Mouse (Mus musculus) forebrain, embryonic 11.5 days (tissue): ENCODE data around the gene Sptlc2. TPM values are rescaled to one million over a fixed set of nuclear protein-coding genes. Genes with fewer than 3 reads are reported as not detected.

Source experiments
- ATAC-seq: fragments of 200-750 bp; cut with Nextera tagmentation; replicated peaks from 2 replicates; pipeline ENCODE4 v1.8.0; 2017; ENCODE audit warnings: moderate TSS enrichment; ENCODE audit not compliant: low FRiP score
- DNase-seq: peaks from one replicate; pipeline ENCODE4 v3.0.0-alpha.2; 2017; ENCODE audit warnings: low spot score
- H3K27ac ChIP-seq: fragments of 300-500 bp; sonication (generic); 2 replicates; pipeline ENCODE4 v1.5.1; 2014; ENCODE audit warnings: low read depth, low read length
- H3K27me3 ChIP-seq: fragments of 300-500 bp; sonication (generic); 2 replicates; pipeline ENCODE4 v1.6.1; 2014; ENCODE audit warnings: mild to moderate bottlenecking, low read length, mixed read lengths; ENCODE audit not compliant: control insufficient read depth, insufficient read depth
- H3K36me3 ChIP-seq: fragments of 300-500 bp; sonication (generic); 2 replicates; pipeline ENCODE4 v1.6.1; 2014; ENCODE audit warnings: mild to moderate bottlenecking, low read length, moderate library complexity, mixed read lengths; ENCODE audit not compliant: control insufficient read depth, insufficient read depth
- H3K4me1 ChIP-seq: fragments of 300-500 bp; sonication (generic); replicated peaks from 2 replicates; pipeline ENCODE4 v1.6.1; 2014; ENCODE audit warnings: low read length, mixed read lengths; ENCODE audit not compliant: control insufficient read depth, insufficient read depth
- H3K4me2 ChIP-seq: fragments of 300-500 bp; sonication (generic); 2 replicates; pipeline ENCODE4 v1.6.1; 2014; ENCODE audit warnings: low read depth, mild to moderate bottlenecking, low read length, moderate library complexity, mixed read lengths; ENCODE audit not compliant: severe bottlenecking
- H3K4me3 ChIP-seq: fragments of 300-500 bp; sonication (generic); 2 replicates; pipeline ENCODE4 v1.5.1; 2014; ENCODE audit warnings: low read depth, low read length
- H3K9ac ChIP-seq: fragments of 300-500 bp; sonication (generic); 2 replicates; pipeline ENCODE4 v1.6.1; 2014; ENCODE audit warnings: low read length
- H3K9me3 ChIP-seq: fragments of 300-500 bp; sonication (generic); 2 replicates; pipeline ENCODE4 v1.6.1; 2016; ENCODE audit warnings: low read length, mixed read lengths; ENCODE audit not compliant: control insufficient read depth
- WGBS: fragments of 180-500 bp; shearing (Covaris S2); extraction: QIAGEN DNeasy Blood & Tissue Kit; methylation state at CpG from one replicate; pipeline ENCODE4 v1.1.7; 2014; 5-methylcytosine and 5-hydroxymethylcytosine counted together
- microRNA-seq: library from miRNA; unstranded; fragments of <30 nt; microRNA quantifications from one replicate; pipeline ENCODE4, GENCODE M21; 2016; ENCODE audit not compliant: insufficient number of aligned reads
- polyA plus RNA-seq: library from polyadenylated mRNA; unstranded; fragments of >200 nt; fragmentation: Nextera tagmentation; extraction: Ambion mirVana; gene quantifications from 2 replicates; pipeline ENCODE4 v1.2.1, GENCODE M21; 2014

The Sptlc2 gene
- polyA plus RNA-seq, 1 experiment from 2014 or later = 53.6 TPM

- DNase-seq (no peak), ATAC-seq (no peak)
- H3K27me3 ChIP-seq = no peaks in the 10 kb centered on the region
- no peaks in the 10 kb centered on the region for H3K4me1 ChIP-seq
- 92% methylated on average over 5 of the region's 5 CpGs for WGBS
- no peak overlapping the region for H3K27ac ChIP-seq
- H3K4me3 ChIP-seq = no peak overlapping the region
- H3K9ac ChIP-seq = no peak overlapping the region
- no peak overlapping the region for H3K4me2 ChIP-seq
- H3K9me3 ChIP-seq = no peaks in the 10 kb centered on the region
- H3K36me3 ChIP-seq = peaks cover 15% of the 10 kb centered on the region
Observed at GRCm38 (mm10) chr12:87256629-87257028, 131.5 kb downstream of the Sptlc2 start.

Small RNAs within 50 kb of the gene (microRNA-seq; reads per million reads assigned to microRNA genes)
- not detected for gene Gm47293
- 31.1 reads per million, percentile 20 among the genes with 10 or more reads in this experiment for gene Mir3068

Other genes with a start within 250 kb of the Sptlc2 start
- 29.7 and 34.0 TPM in 2 replicates for gene Gstz1, start 241.2 kb downstream of the Sptlc2 start, polyA plus RNA-seq
- gene Pomt2, start 240.4 kb downstream of the Sptlc2 start, polyA plus RNA-seq = 18.6 and 18.8 TPM in 2 replicates
- 1.4 and 1.6 TPM in 2 replicates for gene Samd15, start 188.6 kb downstream of the Sptlc2 start, polyA plus RNA-seq
- 4.9 and 5.1 TPM in 2 replicates for gene Tmed8, start 187.9 kb downstream of the Sptlc2 start, polyA plus RNA-seq
- gene Noxred1, start 149.6 kb downstream of the Sptlc2 start, polyA plus RNA-seq = 1.1 and 1.6 TPM in 2 replicates
- gene Vipas39, start 122.1 kb downstream of the Sptlc2 start, polyA plus RNA-seq = 61.0 and 63.3 TPM in 2 replicates
- 213 and 221 TPM in 2 replicates for gene Ahsa1, start 121.9 kb downstream of the Sptlc2 start, polyA plus RNA-seq
- gene Ism2, start 88.7 kb downstream of the Sptlc2 start, polyA plus RNA-seq = 1.0 and 2.3 TPM in 2 replicates
- 271 and 294 TPM in 2 replicates for gene Slirp, start 55.5 kb upstream of the Sptlc2 start, polyA plus RNA-seq
- 54.8 and 56.8 TPM in 2 replicates for gene Alkbh1, start 55.7 kb upstream of the Sptlc2 start, polyA plus RNA-seq
- gene Snw1, start 83.9 kb upstream of the Sptlc2 start, polyA plus RNA-seq = 158 and 165 TPM in 2 replicates
- not detected in 2 replicates for gene Gm5788, start 106.4 kb upstream of the Sptlc2 start, polyA plus RNA-seq
- not detected in 2 replicates for gene Gm8300, start 126.0 kb upstream of the Sptlc2 start, polyA plus RNA-seq
- gene Oog1, start 214.3 kb upstream of the Sptlc2 start, polyA plus RNA-seq = not detected in 2 replicates
- gene Gm4027, start 230.5 kb upstream of the Sptlc2 start, polyA plus RNA-seq = not detected in 2 replicates